Mouse (Mus musculus): ENCODE data around the gene Gm10282.

DNA sequence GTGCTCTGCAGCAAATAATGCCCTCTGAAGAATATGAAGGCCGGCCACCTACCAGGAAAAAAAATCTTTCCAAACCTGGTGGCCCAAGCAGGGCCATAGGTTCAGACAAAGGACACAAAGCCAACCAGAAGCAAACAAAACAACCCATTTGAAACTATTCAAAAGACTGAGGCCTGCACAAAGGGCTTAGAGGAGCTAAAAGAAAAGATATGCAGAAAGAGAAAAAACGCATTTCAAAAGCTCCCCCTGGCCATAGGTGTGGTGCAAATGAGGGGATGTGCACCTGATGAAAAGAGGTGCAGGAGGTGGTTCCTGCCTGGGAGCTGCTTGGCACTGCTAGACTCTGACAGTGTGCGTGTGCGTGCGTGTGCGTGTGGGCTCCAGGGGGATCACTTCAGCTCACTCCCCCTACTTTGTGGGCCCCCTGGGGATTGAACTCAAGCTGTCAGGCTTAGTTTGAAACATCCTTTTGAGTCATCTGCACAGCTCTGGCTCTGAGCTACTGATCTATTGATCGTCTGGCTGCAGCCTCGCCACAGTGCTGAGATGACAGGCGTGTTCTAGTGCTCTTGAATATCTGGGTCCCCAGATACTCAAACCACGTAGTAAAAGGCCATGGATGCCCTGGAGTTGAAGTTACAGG is 11.1 kb upstream of the Gm10282 start:
- TF ChIP-seq POLR2A (IDR thresholded peaks at IDR 0.05; ENCODE audit: borderline replicate concordance, insufficient read depth, low read length) = no peak
- no peak for TF ChIP-seq CTCF (IDR thresholded peaks at IDR 0.05; ENCODE audit: borderline replicate concordance, insufficient read depth, low read depth, low read length)

Measured in cerebellum, adult 2 months (tissue).